Mouse (Mus musculus) ES-E14 (cell line): ENCODE results near the gene Gli3. TPM values are rescaled to one million over a fixed set of nuclear protein-coding genes. Genes with fewer than 3 reads are reported as not detected.

Experiments
- DNase-seq: peaks from one replicate; pipeline ENCODE4 v3.0.0-alpha.2; 2013; ENCODE audit warnings: low read depth, low spot score
- H3K27ac ChIP-seq: 2 replicates; pipeline ENCODE4 v1.5.1; 2012; ENCODE audit warnings: low read depth, mild to moderate bottlenecking, low read length, moderate library complexity, mixed read lengths; ENCODE audit not compliant: poor library complexity, insufficient read depth, severe bottlenecking
- H3K36me3 ChIP-seq: 2 replicates; pipeline ENCODE4 v1.6.1; 2012; ENCODE audit warnings: mild to moderate bottlenecking, low read length, moderate library complexity, mixed read lengths; ENCODE audit not compliant: control insufficient read depth, poor library complexity, insufficient read depth, severe bottlenecking
- H3K4me1 ChIP-seq, 2 experiments: fragments of 150-350 bp in 1 of 2; sonication (generic) in 1 of 2; 2 replicates each; pipeline ENCODE4 v1.6.1; 2012; ENCODE audit warnings: low read length in 2 of 2, mild to moderate bottlenecking in 1 of 2, mixed read lengths in 1 of 2; ENCODE audit not compliant: control insufficient read depth in 2 of 2, insufficient read depth in 2 of 2, poor library complexity in 1 of 2
- H3K4me3 ChIP-seq, 2 experiments: fragments of 150-350 bp in 1 of 2; sonication (generic) in 1 of 2; 2 replicates each; pipeline ENCODE4 v1.5.1; 2012; ENCODE audit warnings: low read length in 2 of 2, low read depth in 1 of 2, mild to moderate bottlenecking in 1 of 2, mixed read lengths in 1 of 2; ENCODE audit not compliant: insufficient read depth in 1 of 2, poor library complexity in 1 of 2, severe bottlenecking in 1 of 2
- H3K9ac ChIP-seq: 2 replicates; pipeline ENCODE4 v1.6.1; 2012; ENCODE audit warnings: low read depth, mild to moderate bottlenecking, low read length, mixed read lengths; ENCODE audit not compliant: poor library complexity, insufficient read depth, severe bottlenecking
- H3K9me3 ChIP-seq: fragments of 150-350 bp; sonication (generic); 2 replicates; pipeline ENCODE4 v1.6.1; 2012; ENCODE audit warnings: low read depth, mild to moderate bottlenecking, low read length; ENCODE audit not compliant: control insufficient read depth, insufficient read depth
- CHD2 ChIP-seq: IDR thresholded peaks from 2 replicates; pipeline ENCODE4 v1.6.1; 2014; ENCODE audit warnings: mild to moderate bottlenecking, low read depth, low read length, inconsistent platforms
- HCFC1 ChIP-seq: IDR thresholded peaks from 2 replicates; pipeline ENCODE4 v1.6.1; 2012; ENCODE audit warnings: low read length, inconsistent platforms, borderline replicate concordance; ENCODE audit not compliant: insufficient read depth
- MAFK ChIP-seq: IDR thresholded peaks from 2 replicates; pipeline ENCODE4 v1.6.1; 2014; ENCODE audit warnings: mild to moderate bottlenecking, low read depth, low read length, inconsistent platforms; ENCODE audit not compliant: insufficient read depth
- ZC3H11A ChIP-seq: IDR thresholded peaks from 2 replicates; pipeline ENCODE4 v1.6.1; 2012; ENCODE audit warnings: low read depth, mild to moderate bottlenecking, inconsistent platforms, low read length, borderline replicate concordance
- ZNF384 ChIP-seq: IDR thresholded peaks from 2 replicates; pipeline ENCODE4 v1.6.1; 2012; ENCODE audit warnings: low read depth, low read length, inconsistent platforms
- in situ Hi-C, 2 experiments: fragments of 600-800 bp; cut with MboI; formaldehyde crosslinking; loops; one replicate each; pipeline ENCODE4 v1.15.1; 2025; ENCODE audit warnings: low sequenced_read_pairs in 2 of 2, inconsistent platforms in 1 of 2; ENCODE audit not compliant: unreplicated experiment in 2 of 2
- total RNA-seq: library from RNA; depleted of rRNA; stranded (reverse); fragments of 300-350 nt; gene quantifications from 2 replicates; pipeline ENCODE4 v1.2.3, GENCODE M21; 2012

The Gli3 gene
- total RNA-seq, 1 experiment, result 9.3 TPM

DNA sequence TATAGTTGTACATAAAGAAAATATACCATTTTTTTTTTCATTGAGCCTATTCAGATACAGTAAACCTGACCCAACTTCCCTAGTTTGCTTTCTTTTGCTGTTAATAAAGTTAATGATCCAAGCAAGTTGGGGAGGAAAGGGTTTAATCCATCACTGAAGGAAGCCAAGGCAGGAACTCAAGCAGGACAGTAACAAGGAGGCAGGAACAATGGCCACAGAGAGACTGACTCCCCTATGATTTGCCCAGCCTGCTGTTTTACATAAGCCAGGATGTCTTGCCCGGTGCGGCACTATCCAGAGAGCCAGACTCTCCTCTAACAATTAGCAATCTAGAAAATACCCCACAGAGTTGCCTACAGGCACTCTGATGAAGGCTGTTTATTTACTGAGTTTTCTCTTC is 17.4 kb upstream of the Gli3 start:
- DNase-seq, result no peak
- no peak overlapping the region for H3K4me3 ChIP-seq
- H3K27ac ChIP-seq, result no peak overlapping the region
- no peaks in the 10 kb centered on the region for H3K9me3 ChIP-seq
- in situ Hi-C loops, result no loop called here
- no peak overlapping the region for H3K9ac ChIP-seq
- peaks cover 0 to 6% of the 10 kb centered on the region in 2 experiments; a peak in 2 of 4 replicates for H3K4me1 ChIP-seq
- no peaks in the 10 kb centered on the region for H3K36me3 ChIP-seq
- no peak for TF ChIP-seq ZNF384
- no peak for TF ChIP-seq ZC3H11A
- TF ChIP-seq CHD2, result no peak
- TF ChIP-seq HCFC1, result no peak
- no peak for TF ChIP-seq MAFK

DNA sequence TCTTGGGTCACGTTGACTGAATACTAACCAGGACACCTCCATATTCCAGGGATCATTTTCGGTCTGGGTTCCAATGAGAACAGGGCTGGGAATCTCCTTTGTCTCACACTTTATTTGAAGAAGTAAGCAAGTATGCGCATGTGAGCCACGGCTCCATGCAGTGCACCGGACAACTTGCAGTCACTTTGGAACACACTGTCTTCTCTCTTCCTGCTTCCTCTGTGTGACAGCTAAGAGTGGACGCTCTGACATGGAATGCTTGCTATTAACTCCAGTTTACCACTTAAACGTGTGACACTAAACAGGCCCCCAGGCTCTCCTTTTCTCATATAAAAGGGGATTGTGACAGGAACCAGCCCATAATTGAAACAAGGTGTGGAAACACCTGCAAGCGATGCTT is 17.0 kb upstream of the Gli3 start:
- H3K36me3 ChIP-seq, result no peaks in the 10 kb centered on the region
- DNase-seq, result no peak
- in situ Hi-C loops, result no loop called here
- no peak overlapping the region for H3K4me3 ChIP-seq
- no peaks in the 10 kb centered on the region for H3K9me3 ChIP-seq
- TF ChIP-seq HCFC1 (no peak), MAFK (no peak), CHD2 (no peak), ZC3H11A (no peak), ZNF384 (no peak)
- no peak overlapping the region for H3K9ac ChIP-seq
- no peak overlapping the region for H3K27ac ChIP-seq
- peaks cover 0 to 6% of the 10 kb centered on the region in 2 experiments; a peak in 2 of 4 replicates for H3K4me1 ChIP-seq

DNA sequence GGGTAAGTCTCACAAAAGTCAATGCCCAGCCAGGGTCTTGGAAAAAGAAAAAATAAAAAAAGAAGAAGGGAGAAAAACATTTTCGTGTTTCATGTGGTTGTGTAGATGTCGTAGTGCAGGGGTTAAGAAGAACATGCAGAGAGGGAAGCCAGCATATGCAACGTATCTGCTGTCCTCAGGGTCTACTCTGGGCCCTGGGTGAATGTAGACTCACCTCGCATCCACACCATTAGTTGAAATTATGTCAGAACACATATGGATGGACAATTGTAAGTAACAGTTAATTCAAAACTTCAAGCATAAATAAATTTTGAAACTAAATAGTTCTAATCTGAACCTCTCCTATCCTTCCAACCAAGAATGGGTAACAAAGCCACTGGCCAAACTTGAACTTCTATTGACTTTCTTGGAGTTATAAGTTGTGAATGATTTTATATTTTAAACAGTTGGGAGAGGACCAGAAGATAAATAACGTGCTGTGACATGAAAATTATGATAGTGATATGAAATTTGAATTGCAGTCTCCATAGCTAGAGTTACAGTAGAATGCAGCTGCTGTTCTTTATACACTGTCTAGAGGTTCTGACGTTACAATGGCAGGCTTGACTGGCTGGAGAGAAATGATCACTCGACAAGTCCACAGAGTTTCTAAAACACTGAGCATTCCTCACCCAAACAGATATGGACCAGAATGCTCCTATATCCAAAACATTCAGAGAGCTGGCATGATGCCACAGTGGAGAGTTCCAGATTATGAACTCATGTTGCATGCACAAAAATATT is 16.1 kb upstream of the Gli3 start:
- in situ Hi-C loops, result no loop called here
- DNase-seq, result no peak
- TF ChIP-seq HCFC1 (no peak), MAFK (no peak), CHD2 (no peak), ZC3H11A (no peak), ZNF384 (no peak)

DNA sequence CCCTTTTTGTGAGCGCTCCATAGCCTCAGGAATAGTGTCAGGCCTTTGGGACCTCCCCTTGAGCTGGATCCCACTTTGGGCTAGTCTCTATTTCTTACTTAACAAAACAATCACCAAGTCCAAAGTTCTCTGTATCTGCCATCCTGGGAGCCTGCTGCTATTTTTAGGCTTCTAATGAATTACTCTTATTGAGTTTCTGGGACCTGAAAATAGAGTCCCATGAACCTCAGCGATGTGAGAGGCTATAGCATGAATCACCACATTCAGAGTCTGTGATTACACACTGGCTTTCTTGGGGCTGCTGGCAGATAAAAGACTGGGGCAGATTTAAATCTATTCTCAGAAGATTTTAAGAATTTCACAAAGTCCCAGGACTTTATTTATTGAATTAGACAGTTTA is 12.1 kb upstream of the Gli3 start:
- in situ Hi-C loops, result no loop called here
- Histone ChIP-seq H3K4me3 (no peak overlapping the region), H3K9me3 (no peaks in the 10 kb centered on the region), H3K27ac (no peak overlapping the region), H3K9ac (no peak overlapping the region), H3K4me1 (peaks cover 0 to 3% of the 10 kb centered on the region in 2 experiments; a peak in 1 of 4 replicates), H3K36me3 (no peaks in the 10 kb centered on the region)
- DNase-seq, result no peak
- TF ChIP-seq ZNF384 (no peak), MAFK (no peak), CHD2 (no peak), HCFC1 (no peak), ZC3H11A (no peak)

More for the DNA sequence above, 16.1 kb upstream of the Gli3 start:
- Histone ChIP-seq H3K4me1 (peaks cover 0 to 6% of the 10 kb centered on the region in 2 experiments; a peak in 2 of 4 replicates), H3K4me3 (no peak overlapping the region), H3K36me3 (no peaks in the 10 kb centered on the region), H3K27ac (no peak overlapping the region), H3K9ac (no peak overlapping the region), H3K9me3 (no peaks in the 10 kb centered on the region)
